Mouse (Mus musculus): Measurements from ENCODE around the gene Zfp446.
A peak's percentile ranks its signal among the peaks of the same experiment; 100 is the strongest.

Gene Zfp446

DNA sequence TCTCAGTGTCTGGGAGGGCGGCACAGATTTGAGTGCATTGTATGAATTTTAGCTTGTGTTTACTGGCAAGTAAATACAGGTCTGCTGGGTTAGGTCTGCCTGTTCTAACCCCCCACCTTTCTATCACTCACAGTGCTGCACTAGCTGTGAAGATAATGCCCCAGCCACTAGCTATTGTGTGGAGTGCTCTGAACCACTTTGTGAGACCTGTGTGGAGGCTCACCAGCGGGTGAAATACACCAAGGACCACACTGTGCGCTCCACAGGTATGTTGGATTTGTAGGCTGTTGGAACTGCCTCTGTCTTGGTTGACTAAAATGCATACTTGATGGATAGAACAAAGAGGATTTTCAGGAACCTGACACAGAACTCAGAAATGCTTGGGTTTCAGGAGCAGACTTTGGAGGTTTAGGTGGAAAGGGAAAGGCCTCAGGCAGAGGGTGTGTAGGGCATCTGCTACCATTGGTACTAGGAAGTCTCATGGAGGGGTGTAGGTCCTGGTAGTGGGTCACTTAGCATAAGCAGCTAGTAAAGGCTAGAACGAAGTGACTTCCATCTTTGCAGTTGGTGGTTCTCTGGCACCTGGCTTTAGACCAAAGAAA is 48.0 kb downstream of the Zfp446 start:
- no peak for DNase-seq

- no peak for DNase-seq
Observed at GRCm38 (mm10) chr7:13028986-13029385, 51.3 kb downstream of the Zfp446 start.

DNA sequence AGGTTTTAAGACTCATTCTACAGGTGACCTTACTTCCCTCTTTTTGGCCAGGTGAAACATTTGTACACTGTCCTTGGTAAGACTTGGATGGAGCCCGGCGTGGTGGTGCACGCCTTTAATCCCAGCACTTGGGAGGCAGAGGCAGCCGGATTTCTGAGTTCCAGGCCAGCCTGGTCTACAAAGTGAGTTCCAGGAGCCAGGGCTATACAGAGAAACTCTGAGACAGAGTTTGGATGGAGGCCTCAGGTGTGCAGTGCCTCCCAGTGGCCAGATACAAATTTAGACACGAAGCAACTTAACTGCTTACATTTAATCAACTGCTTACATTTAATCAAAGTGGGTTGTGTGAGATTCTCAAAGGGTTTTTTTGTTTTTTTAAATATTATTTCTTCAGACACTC is 53.4 kb downstream of the Zfp446 start:
- DNase-seq = no peak

- no peak for DNase-seq
Observed at GRCm38 (mm10) chr7:13031983-13032382, 54.3 kb downstream of the Zfp446 start.

GRCm38 (mm10) chr7:13032541-13032940 is 54.9 kb downstream of the Zfp446 start:
- DNase-seq = no peak

- no peak for DNase-seq
Observed at GRCm38 (mm10) chr7:13033451-13034147, 56.0 kb downstream of the Zfp446 start.

DNA sequence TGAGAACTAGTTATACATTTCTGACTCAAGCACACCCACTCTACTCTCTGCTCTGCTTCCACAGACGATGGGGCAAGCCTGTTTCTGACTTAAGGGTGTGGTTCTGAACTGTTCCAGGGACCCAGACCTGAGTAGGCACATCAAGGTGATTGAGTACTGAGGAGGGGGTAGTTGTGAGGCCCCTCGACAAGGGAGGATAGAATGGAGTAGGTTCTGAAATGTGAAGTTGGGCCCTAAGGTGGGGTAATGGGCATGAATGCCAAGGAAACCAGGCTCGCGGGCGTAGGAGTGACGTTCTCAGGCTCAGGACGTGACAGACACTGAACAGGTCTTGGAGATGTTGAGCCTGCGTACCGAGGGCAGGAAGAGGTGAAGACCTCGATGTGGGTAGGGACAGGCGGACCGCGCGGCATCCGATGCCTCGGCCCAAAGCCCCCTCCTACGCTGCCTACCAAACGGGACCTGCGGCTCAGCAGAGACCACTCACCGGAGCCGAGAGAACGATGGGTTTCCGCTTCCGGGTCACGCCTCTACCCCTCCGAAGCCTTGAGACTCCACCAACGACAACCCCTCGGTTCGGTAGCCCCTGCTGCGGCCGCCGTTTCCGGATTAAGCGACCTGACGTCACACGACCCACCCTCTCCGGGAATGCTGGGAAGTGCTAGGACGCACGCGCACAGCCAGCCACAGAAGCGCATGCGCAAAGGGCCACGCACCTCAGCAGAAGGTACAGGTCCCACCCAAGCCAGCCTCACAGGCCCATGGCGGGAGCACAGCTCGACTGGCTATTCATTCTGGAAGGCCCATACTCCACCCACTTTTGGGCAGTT is 56.7 kb downstream of the Zfp446 start, which contains the start of gene Chmp2a:
Chmp2a (minus strand) TSS at position 660 of the 830 bp plus-strand sequence.
- DNase-seq = peak; percentile 98

Measured in right cerebral cortex, postnatal 14 days (tissue).